Mouse (Mus musculus) midbrain, embryonic 11.5 days (tissue): ENCODE measurements at regions not wholly inside any gene's neighbourhood (a gene's known extent, or its start where the extent isn't known, plus 50 kb on each side); places are given as distances from the start of the nearest gene placed in this dataset.

ENCODE experiments used
- ATAC-seq: fragments of 200-750 bp; cut with Nextera tagmentation; 2 replicates; pipeline ENCODE4 v1.8.0; 2017; ENCODE audit warnings: moderate TSS enrichment, moderate library complexity; ENCODE audit not compliant: low FRiP score
- DNase-seq: peaks from one replicate; pipeline ENCODE4 v3.0.0; 2015; ENCODE audit warnings: low spot score; ENCODE audit errors: missing footprints
- H3K27ac ChIP-seq: fragments of 300-500 bp; sonication (generic); 2 replicates; pipeline ENCODE4 v1.5.1; 2014; ENCODE audit warnings: low read depth, low read length
- H3K27me3 ChIP-seq: fragments of 300-500 bp; sonication (generic); 2 replicates; pipeline ENCODE4 v1.6.1; 2014; ENCODE audit warnings: mild to moderate bottlenecking, low read length, moderate library complexity, mixed read lengths; ENCODE audit not compliant: control insufficient read depth, insufficient read depth
- H3K36me3 ChIP-seq: fragments of 300-500 bp; sonication (generic); 2 replicates; pipeline ENCODE4 v1.6.1; 2014; ENCODE audit warnings: mild to moderate bottlenecking, low read length, moderate library complexity, mixed read lengths; ENCODE audit not compliant: control insufficient read depth, insufficient read depth
- H3K4me1 ChIP-seq: fragments of 300-500 bp; sonication (generic); 2 replicates; pipeline ENCODE4 v1.6.1; 2014; ENCODE audit warnings: low read length; ENCODE audit not compliant: control insufficient read depth, insufficient read depth
- H3K4me2 ChIP-seq: fragments of 300-500 bp; sonication (generic); 2 replicates; pipeline ENCODE4 v1.6.1; 2014; ENCODE audit warnings: mild to moderate bottlenecking, moderate library complexity
- H3K4me3 ChIP-seq: fragments of 300-500 bp; sonication (generic); 2 replicates; pipeline ENCODE4 v1.5.1; 2014; ENCODE audit warnings: low read depth, low read length
- H3K9ac ChIP-seq: fragments of 300-500 bp; sonication (generic); 2 replicates; pipeline ENCODE4 v1.6.1; 2014; ENCODE audit warnings: low read length
- H3K9me3 ChIP-seq: fragments of 300-500 bp; sonication (generic); 2 replicates; pipeline ENCODE4 v1.6.1; 2016; ENCODE audit warnings: low read length; ENCODE audit not compliant: control insufficient read depth
- WGBS: fragments of 180-500 bp; shearing (Covaris S2); extraction: QIAGEN DNeasy Blood & Tissue Kit; methylation state at CpG from one replicate; pipeline ENCODE4 v1.1.7; 2014; 5-methylcytosine and 5-hydroxymethylcytosine counted together

GRCm38 (mm10) chr19:26461712-26462111 is 143.1 kb upstream of the Smarca2 start:
- no peak for ATAC-seq
- no peaks in the 10 kb centered on the region for H3K27me3 ChIP-seq
- no peak overlapping the region for H3K4me3 ChIP-seq
- H3K9ac ChIP-seq, result no peak overlapping the region
- WGBS, result 48% methylated on average over 4 of the region's 4 CpGs
- H3K4me1 ChIP-seq, result no peaks in the 10 kb centered on the region
- DNase-seq, result no peak
- no peaks in the 10 kb centered on the region for H3K9me3 ChIP-seq
- H3K36me3 ChIP-seq, result no peaks in the 10 kb centered on the region
- no peak overlapping the region for H3K4me2 ChIP-seq
- H3K27ac ChIP-seq, result no peak overlapping the region

GRCm38 (mm10) chr19:26465228-26465627 is 139.6 kb upstream of the Smarca2 start:
- DNase-seq (peak; percentile 91), ATAC-seq (0 out of 2 replicates have a peak, but pooled peaks have one; percentile 33)
- WGBS, result 46% methylated on average over 2 of the region's 2 CpGs

DNA sequence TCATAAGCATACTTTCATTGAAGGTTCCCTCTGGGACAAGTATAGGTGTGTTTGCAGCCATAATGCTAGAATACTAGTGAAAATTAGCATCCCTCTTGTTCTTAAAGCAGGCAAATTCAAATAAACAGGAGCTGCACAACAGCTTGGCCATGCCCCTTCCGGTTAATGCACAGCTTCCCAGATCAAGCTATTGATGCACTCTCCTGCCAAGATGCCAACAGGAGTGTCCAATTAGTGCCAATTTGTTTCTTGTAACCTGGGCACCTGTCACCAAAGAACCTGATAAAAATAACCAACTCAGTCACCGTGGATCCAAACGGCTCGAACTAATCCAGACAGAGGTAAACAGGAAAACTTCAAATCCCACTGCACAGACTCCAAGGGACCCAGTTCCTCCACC is 138.6 kb upstream of the Smarca2 start:
- no peak for DNase-seq
- H3K36me3 ChIP-seq, result no peaks in the 10 kb centered on the region
- peaks cover 4% of the 10 kb centered on the region; the same call in 1 of the 2 replicates for H3K4me1 ChIP-seq
- no peaks in the 10 kb centered on the region for H3K27me3 ChIP-seq
- no peak overlapping the region for H3K9ac ChIP-seq
- ATAC-seq, result no peak
- WGBS, result 87% methylated on average over 4 of the region's 4 CpGs
- H3K4me2 ChIP-seq, result no peak overlapping the region
- H3K4me3 ChIP-seq, result no peak overlapping the region
- H3K27ac ChIP-seq, result no peak overlapping the region
- no peaks in the 10 kb centered on the region for H3K9me3 ChIP-seq

More at GRCm38 (mm10) chr19:26465228-26465627, 139.6 kb upstream of the Smarca2 start:
- Histone ChIP-seq H3K9ac (no peak overlapping the region), H3K4me1 (peaks cover 4% of the 10 kb centered on the region; the same call in 1 of the 2 replicates), H3K4me3 (no peak overlapping the region), H3K9me3 (no peaks in the 10 kb centered on the region), H3K27ac (no peak overlapping the region), H3K27me3 (no peaks in the 10 kb centered on the region), H3K4me2 (no peak overlapping the region), H3K36me3 (no peaks in the 10 kb centered on the region)

DNA sequence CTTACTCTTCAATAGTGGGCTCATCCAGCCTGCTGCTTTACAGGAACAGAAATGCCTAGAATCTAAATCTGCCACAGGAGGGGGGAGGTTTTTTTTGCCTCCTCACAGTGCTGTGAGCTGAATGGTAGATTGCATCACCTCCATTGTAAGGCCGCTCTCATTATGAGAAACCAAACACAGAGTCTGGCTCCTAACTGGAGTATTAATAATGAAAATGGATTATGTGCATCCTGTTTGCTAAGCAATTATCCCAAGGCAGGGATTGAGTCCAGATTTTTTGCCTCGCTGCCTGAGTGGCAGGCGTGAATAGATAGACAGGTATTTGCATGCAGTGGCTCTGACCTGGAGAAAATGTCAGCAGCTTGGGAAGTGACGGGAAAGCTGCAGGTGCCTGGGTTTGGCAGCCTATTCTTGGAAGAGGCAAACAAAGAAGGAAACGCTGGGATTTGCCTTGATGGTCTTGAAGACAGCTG is 137.6 kb upstream of the Smarca2 start:
- ATAC-seq, result 0 out of 2 replicates have a peak, but pooled peaks have one; percentile 38
- peaks cover 4% of the 10 kb centered on the region; the same call in 1 of the 2 replicates for H3K4me1 ChIP-seq
- H3K4me2 ChIP-seq, result no peak overlapping the region
- no peak overlapping the region for H3K9ac ChIP-seq
- H3K27ac ChIP-seq, result no peak overlapping the region
- H3K9me3 ChIP-seq, result no peaks in the 10 kb centered on the region
- no peak overlapping the region for H3K4me3 ChIP-seq
- no peaks in the 10 kb centered on the region for H3K36me3 ChIP-seq
- no peaks in the 10 kb centered on the region for H3K27me3 ChIP-seq
- no peak for DNase-seq
- 27% methylated on average over 5 of the region's 5 CpGs for WGBS

DNA sequence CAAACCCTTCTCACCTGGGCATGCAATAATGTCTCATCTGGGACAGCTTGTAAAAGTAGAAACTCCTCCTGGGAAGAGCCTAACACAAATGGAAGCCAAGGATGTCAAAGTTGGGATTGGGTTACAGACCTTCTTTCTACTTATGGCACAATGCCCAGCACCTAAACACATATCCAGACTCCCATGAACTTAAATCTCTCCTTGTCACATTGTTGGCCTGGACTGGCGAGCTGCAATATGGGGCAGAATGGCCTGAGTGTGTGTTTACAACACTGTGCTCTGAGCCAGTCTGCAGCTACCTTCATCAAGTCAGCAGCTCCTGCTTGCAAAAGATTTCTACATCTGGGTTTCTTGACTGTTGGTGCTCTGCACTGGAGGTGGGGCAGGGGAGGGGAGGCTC is 132.2 kb upstream of the Smarca2 start:
- H3K4me3 ChIP-seq, result no peak overlapping the region
- no peaks in the 10 kb centered on the region for H3K27me3 ChIP-seq
- no peak overlapping the region for H3K27ac ChIP-seq
- DNase-seq, result no peak
- 83% methylated on average over 1 of the region's 1 CpGs for WGBS
- H3K36me3 ChIP-seq, result no peaks in the 10 kb centered on the region
- H3K4me2 ChIP-seq, result no peak overlapping the region
- H3K4me1 ChIP-seq, result peaks cover 7% of the 10 kb centered on the region
- no peak overlapping the region for H3K9ac ChIP-seq
- no peak for ATAC-seq
- H3K9me3 ChIP-seq, result no peaks in the 10 kb centered on the region

- DNase-seq (no peak), ATAC-seq (no peak)
- no peak overlapping the region for H3K4me2 ChIP-seq
- H3K4me1 ChIP-seq, result peaks cover 10% of the 10 kb centered on the region
- no peak overlapping the region for H3K9ac ChIP-seq
- no peak overlapping the region for H3K27ac ChIP-seq
- no peaks in the 10 kb centered on the region for H3K36me3 ChIP-seq
- no peaks in the 10 kb centered on the region for H3K9me3 ChIP-seq
- no peaks in the 10 kb centered on the region for H3K27me3 ChIP-seq
- WGBS, result 88% methylated on average over 3 of the region's 3 CpGs
- no peak overlapping the region for H3K4me3 ChIP-seq
These were observed 131.6 kb upstream of the Smarca2 start for GRCm38 (mm10) chr19:26473211-26473610.

GRCm38 (mm10) chr19:26475197-26475596 is 129.7 kb upstream of the Smarca2 start:
- WGBS, result 72% methylated on average over 2 of the region's 2 CpGs
- Histone ChIP-seq H3K9me3 (no peaks in the 10 kb centered on the region), H3K36me3 (no peaks in the 10 kb centered on the region), H3K27me3 (no peaks in the 10 kb centered on the region), H3K27ac (no peak overlapping the region), H3K4me1 (peaks cover 10% of the 10 kb centered on the region), H3K9ac (no peak overlapping the region), H3K4me2 (no peak overlapping the region), H3K4me3 (no peak overlapping the region)
- DNase-seq (no peak), ATAC-seq (no peak)

DNA sequence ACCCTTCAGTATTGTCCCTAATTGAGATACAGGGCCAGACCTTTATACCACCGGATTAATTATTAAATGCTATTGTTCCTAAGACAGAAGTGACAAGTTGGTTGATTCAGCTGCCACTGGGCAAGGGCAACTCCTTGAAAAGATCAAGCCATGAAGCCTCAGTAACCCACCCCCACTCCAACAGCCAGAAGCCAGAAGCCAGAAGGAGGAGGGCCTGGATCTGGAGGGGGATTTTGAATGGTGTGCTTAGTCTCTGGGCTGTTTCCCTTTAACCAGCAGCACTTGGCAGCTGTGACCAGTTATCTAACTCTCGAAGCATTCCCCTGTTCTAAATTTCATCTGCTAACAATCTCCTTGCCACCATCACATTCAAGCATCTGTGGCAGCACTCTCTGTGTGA is 129.1 kb upstream of the Smarca2 start:
- DNase-seq, result no peak
- 41% methylated on average over 2 of the region's 2 CpGs for WGBS
- no peak overlapping the region for H3K27ac ChIP-seq

GRCm38 (mm10) chr19:26478055-26478737 is 126.7 kb upstream of the Smarca2 start:
- DNase-seq (peak; percentile 89), ATAC-seq (no peak)
- no peaks in the 10 kb centered on the region for H3K9me3 ChIP-seq
- peaks cover 10% of the 10 kb centered on the region for H3K4me1 ChIP-seq
- peak overlapping the region; percentile 14; the same call in 1 of the 2 replicates for H3K4me2 ChIP-seq
- no peaks in the 10 kb centered on the region for H3K36me3 ChIP-seq
- 32% methylated on average over 16 of the region's 16 CpGs for WGBS
- no peak overlapping the region for H3K9ac ChIP-seq
- H3K27ac ChIP-seq, result no peak overlapping the region
- no peaks in the 10 kb centered on the region for H3K27me3 ChIP-seq
- H3K4me3 ChIP-seq, result no peak overlapping the region

More for the DNA sequence above, 129.1 kb upstream of the Smarca2 start:
- Histone ChIP-seq H3K36me3 (no peaks in the 10 kb centered on the region), H3K9ac (no peak overlapping the region), H3K4me1 (peaks cover 10% of the 10 kb centered on the region), H3K9me3 (no peaks in the 10 kb centered on the region), H3K27me3 (no peaks in the 10 kb centered on the region), H3K4me2 (no peak overlapping the region), H3K4me3 (no peak overlapping the region)
- peak; percentile 44; the same call in 1 of the 2 replicates for ATAC-seq
